In genomic region chr2:136532033-136532432, GRCm38 (mm10) we compare ENCODE assay signal across 8 mouse cellular contexts. TPM values are rescaled to one million over a fixed set of nuclear protein-coding genes. Genes with fewer than 3 reads are reported as not detected.
DNase-seq lines count a peak whose midpoint lies in the region; ATAC-seq and TF ChIP-seq lines count a peak whose summit lies in the region.

No protein-coding gene starts in this region.

- H3K4me1 ChIP-seq in hindbrain, embryonic 16.5 days (ENCODE audit: control insufficient read depth, insufficient read depth, low read depth, low read length): no peaks in the 10 kb centered on the region; the same call in 1 of the 2 replicates
- no peaks in the 10 kb centered on the region for H3K4me1 ChIP-seq in lung, postnatal 0 days (ENCODE audit: insufficient read depth, low read depth, low read length)

- H3K9ac ChIP-seq in hindbrain, embryonic 16.5 days (ENCODE audit: low read depth, low read length): peak overlapping the region; percentile 80
- no peak overlapping the region for H3K9ac ChIP-seq in lung, postnatal 0 days (replicated peaks; ENCODE audit: low read depth)

- no peak for TF ChIP-seq EP300 in lung, postnatal 0 days (IDR thresholded peaks at IDR 0.05)

- no peaks in the 10 kb centered on the region for H3K36me3 ChIP-seq in hindbrain, embryonic 16.5 days (ENCODE audit: control insufficient read depth, insufficient read depth, low read length)
- no peaks in the 10 kb centered on the region for H3K36me3 ChIP-seq in lung, postnatal 0 days (ENCODE audit: insufficient read depth, low read length)

- under 1% methylated on average over 23 of the region's 23 CpGs for WGBS in hindbrain, embryonic 16.5 days
- WGBS in lung, postnatal 0 days: 1% methylated on average over 23 of the region's 23 CpGs

- no peaks in the 10 kb centered on the region for H3K9me3 ChIP-seq in hindbrain, embryonic 16.5 days (ENCODE audit: control insufficient read depth, low read length)
- H3K9me3 ChIP-seq in lung, postnatal 0 days (ENCODE audit: low read length): no peaks in the 10 kb centered on the region

- DNase-seq in adrenal gland, postnatal 14 days: peak; percentile 89
- peak; percentile 73 for DNase-seq in embryo, embryonic 10 days (ENCODE audit: low spot score)
- peak; percentile 72 for DNase-seq in gastrocnemius, postnatal 10 days
- peak; percentile 79 to 83 for DNase-seq in layer of hippocampus, postnatal 25 days (ENCODE audit: extremely low spot score in 1 of 2, low spot score in 1 of 2)
- peak; percentile 71 for DNase-seq in lung, postnatal 0 days (ENCODE audit: low spot score)
- DNase-seq in retina, embryonic 14.5 days (ENCODE audit: low spot score): peak; percentile 91
- DNase-seq in urinary bladder, postnatal 4 days (ENCODE audit: low spot score in 2 of 2): peak; percentile 65 to 71

- peak overlapping the region; percentile 83 for H3K27ac ChIP-seq in hindbrain, embryonic 16.5 days (ENCODE audit: low read depth, low read length)
- no peak overlapping the region for H3K27ac ChIP-seq in lung, postnatal 0 days (ENCODE audit: low read length)

- peak overlapping the region; percentile 77 for H3K4me2 ChIP-seq in hindbrain, embryonic 16.5 days (ENCODE audit: low read length)
- peak overlapping the region; percentile 58 for H3K4me2 ChIP-seq in lung, postnatal 0 days (replicated peaks; ENCODE audit: low read depth, low read length)

- H3K27me3 ChIP-seq in hindbrain, embryonic 16.5 days (replicated peaks; ENCODE audit: control insufficient read depth, insufficient read depth, low read length): no peaks in the 10 kb centered on the region
- no peaks in the 10 kb centered on the region for H3K27me3 ChIP-seq in lung, postnatal 0 days (replicated peaks; ENCODE audit: insufficient read depth, low read length)

- H3K4me3 ChIP-seq in hindbrain, embryonic 16.5 days (ENCODE audit: low read length): peak overlapping the region; percentile 61
- H3K4me3 ChIP-seq in lung, postnatal 0 days (ENCODE audit: low read depth, low read length): peak overlapping the region; percentile 33

- no peak for TF ChIP-seq CTCF in lung, postnatal 0 days (IDR thresholded peaks at IDR 0.05)

- ATAC-seq in hindbrain, embryonic 16.5 days: peak; percentile 100
- peak; percentile 96 for ATAC-seq in lung, postnatal 0 days

RNA-seq across cellular contexts. Expression of gene Ankef1, which starts 30.3 kb away (rescaled TPM):
- total RNA-seq in adrenal gland, postnatal 14 days (2021): 20.5 and 28.8 TPM in 2 replicates
- 1 to 10 TPM in 1 of 2 experiments, under 1 TPM in 1; 0.56 to 1.1 TPM for total RNA-seq in gastrocnemius, postnatal 10 days (2021)
- 1.0 and 1.1 TPM in 2 replicates for polyA plus RNA-seq in hindbrain, embryonic 16.5 days (2015; fragmentation: Nextera tagmentation; extraction: Ambion mirVana)
- under 1 TPM; 0.74 to 0.80 TPM for total RNA-seq in layer of hippocampus, postnatal 25 days (2021)
- polyA plus RNA-seq in lung, postnatal 0 days (2015; fragmentation: Nextera tagmentation; extraction: Ambion mirVana): 0.32 and 0.54 TPM in 2 replicates

Comparison
In these comparisons a context has a peak if more than half of its experiments do, and no peak if none do; other contexts are left out.
1. RNA of gene Ankef1, which starts 30.3 kb away (total RNA-seq): 20.5 to 28.8 TPM in adrenal gland, postnatal 14 days; 0.56 to 1.1 TPM in gastrocnemius, postnatal 10 days and 0.74 to 0.80 TPM in layer of hippocampus, postnatal 25 days; every median in the first group is over 10 times any median in the second.
2. Peak in every context shown above with its lines, with median percentiles within 50 percentile points of each other: DNase-seq.